Mouse (Mus musculus): ENCODE results near the gene Rfx7. TPM values are rescaled to one million over a fixed set of nuclear protein-coding genes. Genes with fewer than 3 reads are reported as not detected.
"Not testable (repeated sequence)": the region's sequence is repeated elsewhere in the genome, so short reads cannot be mapped to it uniquely, and the experiment has no call there.

Rfx7 gene
- total RNA-seq, 2 experiments from 2014 or later, result 28.8 to 29.9 TPM

DNA sequence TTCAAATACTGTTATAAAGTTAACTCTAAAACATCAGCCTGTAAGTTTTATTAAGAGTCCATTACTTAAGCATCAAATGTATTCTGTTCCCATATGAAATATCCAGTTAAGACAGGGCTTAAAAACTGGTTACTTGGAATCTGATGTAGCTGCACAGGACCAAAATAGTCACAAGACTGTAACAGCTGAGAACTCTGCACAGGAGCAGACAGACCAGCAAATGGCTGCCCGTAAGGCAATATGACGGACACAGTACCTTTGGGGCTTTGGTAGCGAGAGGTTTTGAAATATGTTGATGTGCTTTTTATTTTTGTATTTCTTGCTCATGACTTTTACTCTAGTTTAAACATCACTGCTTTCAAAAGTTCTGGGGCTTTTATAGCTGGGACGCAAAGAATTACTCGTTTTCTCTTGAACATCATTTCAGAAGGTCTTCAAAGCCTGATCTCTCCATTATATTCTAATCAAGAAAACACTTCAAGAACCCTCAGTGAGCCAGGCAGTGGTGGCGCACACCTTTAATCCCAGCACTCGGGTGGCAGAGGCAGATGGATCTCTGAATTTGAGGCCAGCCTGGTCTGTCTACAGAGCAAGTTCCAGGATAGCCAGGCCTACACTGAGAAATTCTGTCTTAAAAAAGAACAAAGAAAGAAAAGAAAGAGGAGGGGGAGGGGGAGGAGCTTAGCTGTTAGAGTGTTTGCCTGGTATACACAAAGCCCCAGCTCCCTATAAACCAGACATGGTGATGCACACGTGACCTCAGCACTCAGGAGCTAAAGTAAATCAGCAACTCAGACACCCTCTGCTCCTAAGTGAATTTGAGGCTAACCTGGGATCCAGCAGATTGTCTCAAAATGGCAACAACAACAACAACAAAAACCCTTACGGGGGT lies 107.2 kb downstream of the Rfx7 start:
- DNase-seq (ENCODE audit: low spot score in 2 of 2), result no peak

DNA sequence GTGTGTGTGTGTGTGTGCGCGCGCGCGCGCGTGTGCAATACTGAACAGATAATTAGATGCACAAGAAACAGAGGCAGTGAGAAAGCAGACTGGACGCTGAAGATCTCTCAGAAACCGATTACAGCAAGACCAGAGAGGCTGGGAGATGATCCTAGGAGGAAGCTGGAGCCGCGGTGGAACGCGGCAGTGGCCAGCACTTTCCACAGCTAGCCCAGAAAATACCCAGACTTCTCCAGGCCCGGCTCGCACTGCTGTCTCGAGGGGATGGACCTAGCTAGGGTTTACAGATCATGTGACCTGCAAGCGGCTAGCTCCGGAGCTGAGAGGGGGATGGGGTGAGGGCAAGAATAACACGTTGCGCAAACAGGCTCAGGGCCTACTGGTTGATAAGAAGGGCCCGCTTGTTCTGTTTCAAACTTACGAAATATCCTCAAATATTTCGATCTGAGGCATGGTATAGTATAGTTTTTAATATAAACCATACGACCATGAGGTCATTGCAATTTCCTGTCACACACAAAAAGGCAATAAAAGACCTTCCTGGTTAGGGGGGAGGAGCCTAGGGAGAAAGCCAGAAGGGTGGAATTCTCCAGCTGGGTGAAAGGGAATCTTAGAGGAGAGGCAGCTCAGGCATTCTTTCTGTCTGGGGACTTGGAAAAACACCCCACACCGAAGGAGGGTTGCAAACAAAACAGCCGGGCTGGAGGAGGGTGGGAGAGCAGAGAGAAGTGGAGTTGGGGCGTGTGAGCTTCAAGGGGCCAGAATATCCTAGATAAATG lies 108.0 kb downstream of the Rfx7 start:
- peak; percentile 59 to 62 for DNase-seq (ENCODE audit: low spot score in 2 of 2)

DNA sequence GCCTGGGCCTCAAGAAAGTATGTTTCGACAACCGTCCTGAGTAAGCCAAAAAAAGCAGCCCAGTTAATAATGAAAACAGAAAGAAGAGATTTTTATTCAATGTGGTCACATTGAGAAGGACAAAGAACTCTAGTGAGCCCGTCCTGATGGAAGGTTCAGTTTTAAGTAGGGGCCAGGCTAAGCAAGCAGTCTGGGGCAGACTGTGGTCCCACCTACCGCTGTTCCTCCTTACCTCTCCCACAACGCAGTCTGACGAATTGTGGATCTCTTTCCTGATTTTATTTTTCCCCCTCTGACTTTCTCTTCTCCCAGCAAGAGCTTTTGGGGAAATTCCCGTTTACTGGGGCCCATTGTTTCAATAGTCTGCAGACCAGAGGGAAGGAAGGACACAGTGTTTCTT lies 108.6 kb downstream of the Rfx7 start:
- no peak for DNase-seq (ENCODE audit: low spot score in 2 of 2)

GRCm38 (mm10) chr9:72641093-72641680 lies 109.1 kb downstream of the Rfx7 start:
- no peak for DNase-seq (ENCODE audit: low spot score in 2 of 2)

DNA sequence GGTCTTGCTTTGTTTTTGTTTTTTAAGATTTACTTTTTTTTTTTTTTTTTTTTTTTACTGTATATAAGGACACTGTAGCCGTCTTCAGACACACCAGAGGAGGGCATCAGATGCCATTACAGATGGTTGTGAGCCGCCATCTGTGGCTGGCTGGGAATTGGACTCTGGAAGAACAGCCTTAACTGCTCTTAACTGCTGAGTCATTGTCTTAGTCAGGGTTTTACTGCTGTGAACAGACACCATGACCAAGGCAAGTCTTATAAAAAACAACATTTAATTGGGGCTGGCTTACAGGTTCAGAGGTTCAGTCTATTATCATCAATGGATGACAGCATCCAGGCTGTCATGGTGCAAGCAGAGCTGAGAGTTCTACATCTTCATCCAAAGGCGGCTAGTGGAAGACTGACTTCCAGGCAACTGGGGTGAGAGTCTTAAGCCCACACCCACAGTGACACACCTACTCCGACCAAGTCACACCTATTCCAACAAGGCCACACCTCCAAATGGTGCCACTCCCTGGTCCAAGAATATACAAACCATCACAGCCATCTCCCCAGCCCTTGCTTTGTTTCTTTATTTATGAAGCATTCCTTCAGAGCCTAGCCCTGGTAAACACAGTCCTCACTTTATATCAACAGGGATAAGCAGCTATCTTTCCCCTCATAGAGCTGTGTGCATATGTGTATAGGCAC lies 110.9 kb downstream of the Rfx7 start:
- not testable (repeated sequence) for DNase-seq (ENCODE audit: low spot score in 2 of 2)

DNA sequence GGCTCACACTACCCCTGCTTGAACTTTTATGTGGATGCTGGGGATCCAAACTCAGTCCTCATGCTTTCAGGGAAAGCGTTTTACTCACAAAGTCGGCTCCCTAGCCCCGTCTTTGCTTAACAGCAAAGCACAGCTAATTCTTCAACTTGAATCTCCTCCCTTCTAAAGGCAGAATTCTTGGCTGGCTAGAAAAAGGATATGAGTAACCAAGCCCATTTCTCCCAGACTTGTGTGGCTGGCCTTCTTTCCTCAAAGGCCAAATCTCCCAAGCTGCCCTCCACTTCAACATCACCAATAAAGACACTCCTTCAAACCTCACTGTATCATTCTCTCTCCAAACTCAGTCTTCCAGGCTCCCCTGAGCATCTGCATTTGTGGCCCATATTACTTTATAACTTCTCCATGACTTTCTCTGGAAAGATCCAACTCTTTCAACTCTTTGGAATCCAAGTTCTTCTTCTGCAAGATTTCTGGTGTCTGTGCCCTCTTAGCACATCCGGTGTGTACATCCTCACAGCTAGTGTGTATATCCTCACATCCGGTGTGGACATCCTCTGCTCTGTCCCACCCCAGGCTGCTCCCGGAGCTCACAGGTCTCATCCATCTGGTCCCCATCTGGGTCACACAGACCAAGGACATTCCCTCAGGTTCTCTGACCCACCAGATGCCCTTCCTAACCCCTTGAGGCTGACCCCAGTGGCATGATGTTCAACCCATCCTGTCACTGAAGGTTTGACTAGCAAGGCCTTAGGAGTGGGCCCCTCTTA lies 111.8 kb downstream of the Rfx7 start:
- no peak for DNase-seq (ENCODE audit: low spot score in 2 of 2)

DNA sequence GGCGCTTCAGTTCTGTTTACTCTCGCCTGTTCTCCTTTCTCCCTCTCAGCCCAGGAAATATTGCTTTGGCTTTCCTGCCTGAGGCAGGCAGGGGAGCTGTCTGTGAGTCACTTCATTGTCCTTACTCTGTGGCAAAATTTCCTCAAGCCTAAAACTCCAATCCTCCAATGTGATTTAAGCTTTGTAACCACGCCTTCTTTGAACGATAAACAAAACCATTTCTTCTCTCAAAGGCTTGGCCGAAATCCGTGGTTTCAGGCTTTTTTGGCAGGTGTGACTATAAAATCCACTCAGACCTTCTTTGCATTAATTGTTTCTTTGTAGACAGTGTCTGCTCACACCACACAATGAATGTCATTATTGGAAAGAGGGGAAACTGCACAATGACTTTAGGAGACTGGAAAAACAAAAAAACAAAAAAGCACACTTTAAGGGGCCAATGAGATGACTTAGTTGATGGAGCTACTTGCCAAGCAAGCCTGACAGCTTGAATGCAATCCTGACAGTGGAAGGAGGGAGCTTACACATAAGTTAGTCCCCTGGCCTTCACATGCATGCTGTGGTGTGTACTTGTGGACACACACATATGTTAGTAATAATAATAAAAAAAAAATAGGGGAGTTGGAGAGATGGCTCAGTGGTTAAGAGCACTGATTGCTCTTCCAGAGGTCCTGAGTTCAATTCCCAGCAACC lies 112.5 kb downstream of the Rfx7 start:
- DNase-seq (ENCODE audit: low spot score in 2 of 2), result no peak

DNA sequence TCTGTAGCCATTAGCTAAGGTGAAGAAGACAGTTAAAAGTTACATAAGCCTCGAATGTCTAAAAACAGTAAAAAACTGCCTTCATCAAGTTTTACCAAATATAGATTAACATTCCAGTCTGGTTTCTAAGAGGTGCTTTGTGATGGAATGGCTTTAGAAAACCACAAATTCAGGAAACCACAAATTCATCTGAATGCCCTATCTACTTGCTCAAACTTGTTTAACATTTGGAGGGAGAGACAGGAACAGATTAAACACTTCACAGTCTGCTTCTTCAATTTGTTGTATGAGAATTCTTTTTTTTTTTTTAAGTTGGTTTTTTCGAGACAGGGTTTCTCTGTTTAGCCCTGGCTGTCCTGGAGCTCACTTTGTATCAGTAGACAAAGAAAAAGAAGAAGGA lies 117.7 kb downstream of the Rfx7 start:
- no peak for DNase-seq (ENCODE audit: low spot score in 2 of 2)

DNA sequence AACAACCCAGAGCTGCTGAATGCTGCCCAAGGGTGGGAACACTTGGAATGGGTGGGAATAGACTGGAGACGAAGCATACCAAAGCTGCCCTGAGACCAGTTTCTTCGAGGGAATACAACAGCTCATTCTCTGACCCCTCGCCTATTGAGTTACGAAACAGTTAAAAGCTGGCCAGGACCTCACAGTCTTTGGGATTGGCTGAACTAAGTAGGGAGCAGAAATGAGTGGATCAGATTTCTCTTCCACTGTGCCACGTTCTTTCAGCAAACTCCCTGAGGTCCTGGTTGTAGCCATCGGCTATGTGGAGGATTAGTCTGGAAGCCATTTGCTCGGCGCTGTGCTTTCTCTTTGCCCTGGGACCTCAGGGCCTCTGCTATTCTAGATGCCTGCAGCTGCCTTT lies 120.9 kb downstream of the Rfx7 start:
- DNase-seq (ENCODE audit: low spot score in 2 of 2), result no peak

DNA sequence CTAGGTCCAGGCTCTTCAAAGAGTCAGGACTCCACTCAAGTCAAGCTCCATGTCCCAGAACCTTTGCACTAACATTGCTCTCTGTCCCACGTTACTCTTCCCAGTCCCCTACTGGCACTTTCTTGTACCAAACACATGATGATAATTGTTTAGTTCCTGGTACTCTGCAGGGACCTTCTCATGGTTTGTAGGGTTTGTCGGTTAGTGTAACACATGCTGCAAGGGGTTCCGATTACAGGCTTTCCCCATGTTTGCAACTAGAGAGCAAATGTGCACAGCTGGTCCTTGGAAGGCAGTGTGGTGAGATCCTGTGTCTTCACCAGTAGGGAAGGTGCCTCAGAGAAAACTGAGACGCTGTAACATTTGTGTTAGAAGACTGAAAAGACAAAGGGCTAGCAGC lies 121.5 kb downstream of the Rfx7 start:
- no peak for DNase-seq (ENCODE audit: low spot score in 2 of 2)

GRCm38 (mm10) chr9:72654593-72655242 lies 122.7 kb downstream of the Rfx7 start:
- peak; percentile 52 to 58 for DNase-seq (ENCODE audit: low spot score in 2 of 2)

- DNase-seq (ENCODE audit: low spot score in 2 of 2), result no peak
Measured at GRCm38 (mm10) chr9:72655602-72656001, 123.6 kb downstream of the Rfx7 start.

- DNase-seq (ENCODE audit: low spot score in 2 of 2), result no peak
Measured at GRCm38 (mm10) chr9:72656491-72656890, 124.5 kb downstream of the Rfx7 start.

DNA sequence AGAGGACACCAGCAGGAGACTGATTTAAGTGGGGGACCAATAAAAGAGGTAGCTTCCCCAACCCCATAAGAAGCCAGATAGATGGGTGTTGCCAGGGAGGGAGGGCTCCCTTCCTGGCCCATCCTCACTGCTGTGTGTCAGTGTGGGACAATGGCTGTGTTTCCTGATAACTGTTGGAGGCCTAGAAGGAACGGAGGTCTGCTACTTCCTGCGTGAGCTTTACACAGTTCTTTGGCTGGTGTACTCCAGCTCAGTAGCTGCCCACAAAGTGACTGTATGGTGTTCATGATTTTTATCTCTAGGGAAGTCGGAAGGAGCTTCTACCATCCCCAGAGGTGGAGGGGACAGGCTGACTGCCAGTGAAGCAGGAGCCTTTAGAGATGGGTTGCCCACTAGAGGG lies 124.9 kb downstream of the Rfx7 start:
- no peak for DNase-seq (ENCODE audit: low spot score in 2 of 2)

DNA sequence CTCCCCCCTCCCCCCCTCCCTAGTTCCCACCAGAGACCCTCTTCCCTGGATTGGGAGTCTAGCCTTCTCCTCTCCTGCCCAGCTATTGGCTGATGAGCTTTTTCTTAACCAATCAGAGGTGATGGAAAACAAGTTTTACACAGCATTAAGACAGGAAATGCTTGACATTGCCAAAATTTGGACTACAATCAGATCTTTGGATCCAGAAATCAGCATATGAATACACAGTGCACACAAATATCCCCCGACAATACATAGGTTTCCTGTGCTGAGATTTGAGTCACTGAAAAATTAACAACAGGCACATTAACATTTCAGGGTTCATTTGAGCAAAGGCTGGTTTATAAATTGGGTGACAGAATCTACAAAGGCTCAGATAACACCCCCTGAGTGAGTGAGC lies 125.7 kb downstream of the Rfx7 start:
- DNase-seq (ENCODE audit: low spot score in 2 of 2), result no peak

DNA sequence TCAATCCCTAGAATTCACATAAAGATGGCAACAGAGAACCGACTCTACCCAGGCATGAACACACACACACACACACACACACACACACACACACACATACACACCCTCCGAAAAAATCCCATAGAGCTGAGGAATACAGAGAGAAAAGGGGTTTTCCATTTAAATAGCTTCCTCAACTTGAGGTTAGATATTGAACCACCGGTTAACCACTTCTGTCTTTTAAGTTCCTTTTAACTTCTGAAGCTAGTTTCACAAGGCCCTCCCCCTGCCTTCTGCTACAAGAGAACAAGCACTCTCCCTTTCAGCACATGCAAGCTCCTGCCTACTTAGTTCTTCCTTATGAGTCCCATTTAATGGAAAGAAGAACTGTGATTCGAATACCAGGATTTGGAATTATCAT lies 128.1 kb downstream of the Rfx7 start:
- no peak for DNase-seq (ENCODE audit: low spot score in 2 of 2)

- DNase-seq (ENCODE audit: low spot score in 2 of 2), result no peak
Measured at GRCm38 (mm10) chr9:72660911-72661310, 128.9 kb downstream of the Rfx7 start.

GRCm38 (mm10) chr9:72661561-72661894 lies 129.5 kb downstream of the Rfx7 start:
- DNase-seq (ENCODE audit: low spot score in 2 of 2), result no peak

DNA sequence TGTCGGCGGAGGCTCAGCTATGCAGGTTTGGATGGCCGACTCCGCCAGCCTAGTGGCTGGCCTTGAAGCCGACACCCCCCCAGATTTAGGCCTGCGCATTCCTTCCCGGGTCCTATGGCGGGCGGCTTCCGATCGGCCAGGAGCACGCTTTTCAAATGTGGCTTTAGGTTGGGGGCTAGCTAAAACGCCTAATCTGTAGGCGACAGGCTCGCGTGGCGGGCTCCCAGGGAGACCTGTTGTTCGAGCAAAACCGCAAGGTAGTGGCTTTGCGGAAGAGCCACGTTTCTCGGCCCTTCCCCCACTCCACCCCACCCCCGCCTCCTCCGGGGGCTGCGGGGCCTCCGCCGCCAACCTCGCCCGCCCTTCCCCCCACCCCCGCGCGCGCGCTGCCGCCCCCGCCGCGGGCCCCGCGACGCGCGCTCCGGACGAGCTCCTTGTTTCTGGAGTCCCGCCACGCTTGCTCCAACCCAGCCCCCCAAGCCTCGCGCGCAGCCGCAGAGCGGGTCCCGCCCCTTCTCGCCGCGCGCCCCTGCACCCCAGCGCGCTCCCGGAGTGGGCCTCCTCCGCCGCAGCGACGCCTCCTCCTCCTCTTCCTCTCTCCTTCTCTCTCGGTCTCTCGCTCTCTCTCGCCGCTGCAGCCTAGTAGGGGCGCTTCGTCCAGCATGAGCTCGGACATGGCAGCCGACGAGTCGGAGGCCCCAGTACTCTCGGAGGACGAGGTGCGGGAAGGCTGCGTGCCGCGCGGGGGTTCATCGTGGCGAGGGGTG lies 130.0 kb downstream of the Rfx7 start, which contains the start of gene Nedd4:
Nedd4 (plus strand) TSS at position 452 of the 767 bp plus-strand sequence.
- DNase-seq (ENCODE audit: low spot score in 2 of 2), result peak; percentile 94 to 95
